Mouse (Mus musculus) thymus, postnatal 0 days (tissue): ENCODE measurements around the gene Tbxa2r. TPM values are rescaled to one million over a fixed set of nuclear protein-coding genes. Genes with fewer than 3 reads are reported as not detected.

Experiments
- polyA plus RNA-seq: library from polyadenylated mRNA; unstranded; fragments of >200 nt; fragmentation: Nextera tagmentation; extraction: Ambion mirVana; gene quantifications from 2 replicates; pipeline ENCODE4 v1.2.1, GENCODE M21; 2015

Gene Tbxa2r
- polyA plus RNA-seq, 1 experiment from 2014 or later = 103 TPM

Other genes with a start within 250 kb of the Tbxa2r start
- gene Creb3l3, start 229.9 kb upstream of the Tbxa2r start, polyA plus RNA-seq = 0.24 and 0.53 TPM in 2 replicates
- 142 and 150 TPM in 2 replicates for gene Map2k2, start 222.8 kb upstream of the Tbxa2r start, polyA plus RNA-seq
- gene Zbtb7a, start 193.5 kb upstream of the Tbxa2r start, polyA plus RNA-seq = 34.5 and 44.9 TPM in 2 replicates
- gene Pias4, start 160.8 kb upstream of the Tbxa2r start, polyA plus RNA-seq = 37.3 and 39.0 TPM in 2 replicates
- gene Eef2, start 152.1 kb upstream of the Tbxa2r start, polyA plus RNA-seq = 612 and 638 TPM in 2 replicates
- gene Dapk3, start 145.7 kb upstream of the Tbxa2r start, polyA plus RNA-seq = 47.8 and 54.1 TPM in 2 replicates
- not detected in 2 replicates for gene 4930442H23Rik, start 144.9 kb upstream of the Tbxa2r start, polyA plus RNA-seq
- 0.08 TPM in 1 of 2 replicates, not detected in the other for gene Nmrk2, start 126.7 kb upstream of the Tbxa2r start, polyA plus RNA-seq
- gene Atcay, start 97.9 kb upstream of the Tbxa2r start, polyA plus RNA-seq = 0.62 and 0.70 TPM in 2 replicates
- gene Zfr2, start 95.6 kb upstream of the Tbxa2r start, polyA plus RNA-seq = 0.81 and 1.7 TPM in 2 replicates
- 17.7 and 19.3 TPM in 2 replicates for gene Matk, start 75.8 kb upstream of the Tbxa2r start, polyA plus RNA-seq
- 216 and 225 TPM in 2 replicates for gene Mrpl54, start 61.8 kb upstream of the Tbxa2r start, polyA plus RNA-seq
- gene Apba3, start 61.8 kb upstream of the Tbxa2r start, polyA plus RNA-seq = 34.8 and 38.7 TPM in 2 replicates
- 7.8 and 9.3 TPM in 2 replicates for gene Tjp3, start 37.1 kb upstream of the Tbxa2r start, polyA plus RNA-seq
- gene Pip5k1c, start 35.8 kb upstream of the Tbxa2r start, polyA plus RNA-seq = 36.9 and 38.6 TPM in 2 replicates
- gene Cactin, start 7.6 kb upstream of the Tbxa2r start, polyA plus RNA-seq = 41.3 and 45.8 TPM in 2 replicates
- gene Gipc3, start 14.5 kb downstream of the Tbxa2r start, polyA plus RNA-seq = 0.14 and 0.16 TPM in 2 replicates
- 88.5 and 100 TPM in 2 replicates for gene Hmg20b, start 21.7 kb downstream of the Tbxa2r start, polyA plus RNA-seq
- gene Mfsd12, start 28.8 kb downstream of the Tbxa2r start, polyA plus RNA-seq = 36.3 and 38.1 TPM in 2 replicates
- 1.7 and 3.0 TPM in 2 replicates for gene 4930404N11Rik, start 37.1 kb downstream of the Tbxa2r start, polyA plus RNA-seq
- 87.1 and 96.9 TPM in 2 replicates for gene Fzr1, start 49.8 kb downstream of the Tbxa2r start, polyA plus RNA-seq
- 71.3 and 78.7 TPM in 2 replicates for gene Dohh, start 55.7 kb downstream of the Tbxa2r start, polyA plus RNA-seq
- gene Gm48551, start 55.7 kb downstream of the Tbxa2r start, polyA plus RNA-seq = 2.3 TPM in 2 replicates
- gene Gm48552, start 60.3 kb downstream of the Tbxa2r start, polyA plus RNA-seq = 0.72 and 1.5 TPM in 2 replicates
- 12.5 and 14.0 TPM in 2 replicates for gene Smim24, start 64.3 kb downstream of the Tbxa2r start, polyA plus RNA-seq
- gene Nfic, start 126.9 kb downstream of the Tbxa2r start, polyA plus RNA-seq = 21.5 and 21.9 TPM in 2 replicates
- gene Celf5, start 154.0 kb downstream of the Tbxa2r start, polyA plus RNA-seq = 0.04 and 0.25 TPM in 2 replicates
- 39.4 and 45.5 TPM in 2 replicates for gene Ncln, start 167.7 kb downstream of the Tbxa2r start, polyA plus RNA-seq
- 22.2 and 25.6 TPM in 2 replicates for gene S1pr4, start 171.4 kb downstream of the Tbxa2r start, polyA plus RNA-seq
- gene Gna15, start 195.5 kb downstream of the Tbxa2r start, polyA plus RNA-seq = 3.5 TPM in 2 replicates
- 28.5 and 30.0 TPM in 2 replicates for gene Gna11, start 216.5 kb downstream of the Tbxa2r start, polyA plus RNA-seq
- gene Aes, start 230.8 kb downstream of the Tbxa2r start, polyA plus RNA-seq = 683 and 740 TPM in 2 replicates
- 2.4 and 2.9 TPM in 2 replicates for gene Tle2, start 245.8 kb downstream of the Tbxa2r start, polyA plus RNA-seq